ENCODE assay signal across 13 mouse cellular contexts in genomic region chr7:66164427-66165031, GRCm38 (mm10). TPM values are rescaled to one million over a fixed set of nuclear protein-coding genes. Genes with fewer than 3 reads are reported as not detected.
DNase-seq lines count a peak whose midpoint lies in the region; ATAC-seq and TF ChIP-seq lines count a peak whose summit lies in the region.
"Had no signal": no experiment of that assay in that cellular context is flagged by ENCODE, and none has a peak within 500 bp of the region (broad histone marks: within the 10 kb centered on the region; RNA-seq: fewer than 3 reads in every experiment).

No protein-coding gene starts in this region.

- H3K27me3 ChIP-seq in heart, embryonic 13.5 days (replicated peaks): no peaks in the 10 kb centered on the region
- H3K27me3 ChIP-seq in lung, embryonic 15.5 days: no peaks in the 10 kb centered on the region
- H3K27me3 ChIP-seq in intestine, embryonic 15.5 days (replicated peaks): no peaks in the 10 kb centered on the region
- H3K27me3 ChIP-seq in stomach, embryonic 14.5 days (ENCODE audit: control insufficient read depth, insufficient read depth, low read length): no peaks in the 10 kb centered on the region
- H3K27me3 ChIP-seq: liver, embryonic 13.5 days had no signal

- H3K4me3 ChIP-seq in heart, embryonic 13.5 days: no peak overlapping the region
- no peak overlapping the region for H3K4me3 ChIP-seq in lung, embryonic 15.5 days
- no peak overlapping the region for H3K4me3 ChIP-seq in lung, adult 2 months (replicated peaks; ENCODE audit: extremely low read depth, low read depth, low read length)
- H3K4me3 ChIP-seq in intestine, embryonic 15.5 days (replicated peaks): no peak overlapping the region
- no peak overlapping the region for H3K4me3 ChIP-seq in stomach, embryonic 14.5 days (ENCODE audit: low read depth, low read length)
- H3K4me3 ChIP-seq: left cerebral cortex, adult 2 months; liver, embryonic 13.5 days had no signal

- H3K9ac ChIP-seq in heart, embryonic 13.5 days: no peak overlapping the region
- H3K9ac ChIP-seq in lung, embryonic 15.5 days: no peak overlapping the region
- no peak overlapping the region for H3K9ac ChIP-seq in intestine, embryonic 15.5 days
- H3K9ac ChIP-seq in stomach, embryonic 14.5 days (replicated peaks; ENCODE audit: low read depth, low read length): no peak overlapping the region
- H3K9ac ChIP-seq: liver, embryonic 13.5 days had no signal

- H3K4me1 ChIP-seq in heart, embryonic 13.5 days: peaks cover 43% of the 10 kb centered on the region
- H3K4me1 ChIP-seq in lung, embryonic 15.5 days: peaks cover 36% of the 10 kb centered on the region
- peaks cover 2% of the 10 kb centered on the region for H3K4me1 ChIP-seq in lung, adult 2 months (ENCODE audit: control insufficient read depth, insufficient read depth, low read length)
- H3K4me1 ChIP-seq in intestine, embryonic 15.5 days (replicated peaks): peaks cover 9% of the 10 kb centered on the region; the same call in 1 of the 2 replicates
- H3K4me1 ChIP-seq in stomach, embryonic 14.5 days (ENCODE audit: control insufficient read depth, insufficient read depth, low read length): peaks cover 14% of the 10 kb centered on the region; the same call in 1 of the 2 replicates

- intact Hi-C loops in heart, postnatal 25 days (cut with DNase I): no loop called here

- no peak for TF ChIP-seq CTCF in lung, adult 2 months (IDR thresholded peaks at IDR 0.05; ENCODE audit: insufficient read depth, low read length)

- no peak for TF ChIP-seq POLR2A in lung, adult 2 months (IDR thresholded peaks at IDR 0.05; ENCODE audit: borderline replicate concordance, extremely low read depth, low read depth, low read length)

- WGBS in heart, embryonic 13.5 days: 71% methylated on average over 9 of the region's 9 CpGs
- WGBS in lung, embryonic 15.5 days: 49% methylated on average over 9 of the region's 9 CpGs
- WGBS in lung, adult 2 months: 55% methylated on average over 9 of the region's 9 CpGs
- WGBS in intestine, embryonic 15.5 days: 66% methylated on average over 9 of the region's 9 CpGs
- WGBS in stomach, embryonic 14.5 days: 61% methylated on average over 9 of the region's 9 CpGs

- DNase-seq in heart, postnatal 25 days (ENCODE audit: low spot score): no peak
- no peak for DNase-seq in lung, adult 2 months
- no peak for DNase-seq in adrenal gland, adult 18-20 months (ENCODE audit: low spot score in 2 of 2)
- DNase-seq in embryo, embryonic 11 days: no peak
- DNase-seq: cerebellum, adult 11-12 months; heart, postnatal 10 days; liver, embryonic 13.5 days had no signal

- peaks cover 4% of the 10 kb centered on the region; the same call in 1 of the 2 replicates for H3K36me3 ChIP-seq in heart, embryonic 13.5 days
- H3K36me3 ChIP-seq in lung, embryonic 15.5 days: no peaks in the 10 kb centered on the region
- H3K36me3 ChIP-seq in intestine, embryonic 15.5 days: no peaks in the 10 kb centered on the region
- H3K36me3 ChIP-seq in stomach, embryonic 14.5 days (ENCODE audit: control insufficient read depth, insufficient read depth, low read length): no peaks in the 10 kb centered on the region

- ATAC-seq in heart, embryonic 13.5 days (ENCODE audit: extremely low read depth, insufficient number of reproducible peaks, low FRiP score, low TSS enrichment): no peak
- ATAC-seq in lung, embryonic 15.5 days (ENCODE audit: borderline replicate concordance, extremely low read depth, low FRiP score, low TSS enrichment): no peak
- ATAC-seq in intestine, embryonic 15.5 days: 0 out of 2 replicates have a peak, but pooled peaks have one; percentile 25
- no peak for ATAC-seq in stomach, embryonic 14.5 days (ENCODE audit: insufficient number of reproducible peaks, insufficient read depth, low FRiP score, low read depth)
- ATAC-seq: inflammation-experienced regulatory T-cells, adult 6 months had no signal

- no peak overlapping the region for H3K4me2 ChIP-seq in heart, embryonic 13.5 days
- H3K4me2 ChIP-seq in lung, embryonic 15.5 days: no peak overlapping the region
- H3K4me2 ChIP-seq in intestine, embryonic 15.5 days (replicated peaks): no peak overlapping the region
- no peak overlapping the region for H3K4me2 ChIP-seq in stomach, embryonic 14.5 days (replicated peaks; ENCODE audit: low read depth, low read length)
- H3K4me2 ChIP-seq: liver, embryonic 13.5 days had no signal

- H3K9me3 ChIP-seq in heart, embryonic 13.5 days: no peaks in the 10 kb centered on the region
- no peaks in the 10 kb centered on the region for H3K9me3 ChIP-seq in lung, embryonic 15.5 days
- no peaks in the 10 kb centered on the region for H3K9me3 ChIP-seq in intestine, embryonic 15.5 days
- H3K9me3 ChIP-seq in stomach, embryonic 14.5 days (ENCODE audit: control insufficient read depth, low read depth, low read length): no peaks in the 10 kb centered on the region
- H3K9me3 ChIP-seq: liver, embryonic 13.5 days had no signal

- peak overlapping the region; percentile 67 for H3K27ac ChIP-seq in heart, embryonic 13.5 days (replicated peaks)
- H3K27ac ChIP-seq in lung, embryonic 15.5 days: peak overlapping the region; percentile 8
- peak overlapping the region; percentile 41; the same call in 1 of the 2 replicates for H3K27ac ChIP-seq in intestine, embryonic 15.5 days
- peak overlapping the region; percentile 46; the same call in 1 of the 2 replicates for H3K27ac ChIP-seq in stomach, embryonic 14.5 days (ENCODE audit: low read length)
- H3K27ac ChIP-seq: left cerebral cortex, adult 2 months; liver, embryonic 13.5 days had no signal

RNA-seq across cellular contexts. Expression of gene Chsy1, which starts 55.2 kb away (rescaled TPM):
- polyA plus RNA-seq in heart, embryonic 13.5 days (2015; fragmentation: Nextera tagmentation; extraction: Ambion mirVana): 11.7 and 13.2 TPM in 2 replicates
- total RNA-seq in heart, postnatal 25 days (2021): 10 to 100 TPM; 14.4 to 16.8 TPM
- 18.2 and 18.5 TPM in 2 replicates for polyA plus RNA-seq in lung, embryonic 15.5 days (2015; fragmentation: Nextera tagmentation; extraction: Ambion mirVana)
- polyA plus RNA-seq in lung, adult 2 months (2012; rRNA removed): 14.6 and 18.1 TPM in 2 replicates
- 10.2 and 11.1 TPM in 2 replicates for polyA plus RNA-seq in intestine, embryonic 15.5 days (2015; fragmentation: Nextera tagmentation; extraction: Ambion mirVana)
- polyA plus RNA-seq in stomach, embryonic 14.5 days (2014; fragmentation: Nextera tagmentation; extraction: Ambion mirVana): 28.7 and 29.3 TPM in 2 replicates
- 10 to 100 TPM; 15.1 to 17.4 TPM for total RNA-seq in adrenal gland, adult 18-20 months (2021)

Comparison
In these comparisons a context has a peak if more than half of its experiments do, and no peak if none do; other contexts are left out.
1. H3K27ac ChIP-seq: peak in every context shown above with its lines; median percentile 67 in heart, embryonic 13.5 days; 46 in stomach, embryonic 14.5 days; 41 in intestine, embryonic 15.5 days; 8 in lung, embryonic 15.5 days.